Mouse (Mus musculus): ENCODE measurements at regions not wholly inside any gene's neighbourhood (a gene's known extent, or its start where the extent isn't known, plus 50 kb on each side); places are given as distances from the start of the nearest gene placed in this dataset.
"Not testable (repeated sequence)": the region's sequence is repeated elsewhere in the genome, so short reads cannot be mapped to it uniquely, and the experiment has no call there.

- Histone ChIP-seq H3K9ac (no peak overlapping the region), H3K4me1 (no peaks in the 10 kb centered on the region), H3K9me3 (replicated peaks) (no peaks in the 10 kb centered on the region), H3K4me2 (no peak overlapping the region), H3K36me3 (ENCODE audit: poor library complexity, severe bottlenecking) (no peaks in the 10 kb centered on the region), H3K27me3 (no peaks in the 10 kb centered on the region), H3K4me3 (no peak overlapping the region), H3K27ac (no peak overlapping the region)
- WGBS = 71% methylated on average over 2 of the region's 2 CpGs
- no peak for ATAC-seq
Observed at GRCm38 (mm10) chr10:10116442-10116841, 215.6 kb upstream of the Stxbp5 start.

GRCm38 (mm10) chr10:10113256-10113655 is 212.4 kb upstream of the Stxbp5 start:
- no peak overlapping the region for H3K4me3 ChIP-seq
- H3K27ac ChIP-seq = no peak overlapping the region
- H3K27me3 ChIP-seq = no peaks in the 10 kb centered on the region
- H3K9me3 ChIP-seq (replicated peaks) = no peaks in the 10 kb centered on the region
- no peak overlapping the region for H3K9ac ChIP-seq
- no peaks in the 10 kb centered on the region for H3K4me1 ChIP-seq
- no peak overlapping the region for H3K4me2 ChIP-seq
- no peaks in the 10 kb centered on the region for H3K36me3 ChIP-seq (ENCODE audit: poor library complexity, severe bottlenecking)
- no peak for ATAC-seq

GRCm38 (mm10) chr10:10111055-10111454 is 210.2 kb upstream of the Stxbp5 start:
- Histone ChIP-seq H3K9me3 (replicated peaks) (no peaks in the 10 kb centered on the region), H3K4me1 (no peaks in the 10 kb centered on the region), H3K27me3 (no peaks in the 10 kb centered on the region), H3K36me3 (ENCODE audit: poor library complexity, severe bottlenecking) (no peaks in the 10 kb centered on the region), H3K4me2 (no peak overlapping the region), H3K9ac (no peak overlapping the region), H3K4me3 (no peak overlapping the region), H3K27ac (no peak overlapping the region)
- WGBS = 90% methylated on average over 4 of the region's 4 CpGs
- ATAC-seq = no peak

- Histone ChIP-seq H3K4me3 (no peak overlapping the region), H3K27ac (no peak overlapping the region), H3K4me2 (no peak overlapping the region), H3K27me3 (no peaks in the 10 kb centered on the region), H3K9me3 (replicated peaks) (no peaks in the 10 kb centered on the region), H3K36me3 (ENCODE audit: poor library complexity, severe bottlenecking) (no peaks in the 10 kb centered on the region), H3K9ac (no peak overlapping the region), H3K4me1 (no peaks in the 10 kb centered on the region)
- WGBS = 90% methylated on average over 8 of the region's 8 CpGs
- ATAC-seq = no peak
Observed at GRCm38 (mm10) chr10:10109867-10110266, 209.0 kb upstream of the Stxbp5 start.

GRCm38 (mm10) chr10:10107123-10107525 is 206.2 kb upstream of the Stxbp5 start:
- H3K27ac ChIP-seq = no peak overlapping the region
- ATAC-seq = peak; percentile 84
- no peaks in the 10 kb centered on the region for H3K27me3 ChIP-seq
- no peaks in the 10 kb centered on the region for H3K4me1 ChIP-seq
- 59% methylated on average over 3 of the region's 3 CpGs for WGBS
- no peak overlapping the region for H3K9ac ChIP-seq
- no peak overlapping the region for H3K4me3 ChIP-seq
- no peak overlapping the region for H3K4me2 ChIP-seq
- no peaks in the 10 kb centered on the region for H3K36me3 ChIP-seq (ENCODE audit: poor library complexity, severe bottlenecking)
- no peaks in the 10 kb centered on the region for H3K9me3 ChIP-seq (replicated peaks)

GRCm38 (mm10) chr10:10106646-10107045 is 205.8 kb upstream of the Stxbp5 start:
- WGBS = 97% methylated on average over 1 of the region's 1 CpGs
- H3K4me2 ChIP-seq = no peak overlapping the region
- H3K4me1 ChIP-seq = no peaks in the 10 kb centered on the region
- ATAC-seq = 0 out of 2 replicates have a peak, but pooled peaks have one; percentile 4
- H3K9me3 ChIP-seq (replicated peaks) = no peaks in the 10 kb centered on the region
- no peak overlapping the region for H3K9ac ChIP-seq
- H3K4me3 ChIP-seq = no peak overlapping the region
- H3K27me3 ChIP-seq = no peaks in the 10 kb centered on the region
- no peak overlapping the region for H3K27ac ChIP-seq
- no peaks in the 10 kb centered on the region for H3K36me3 ChIP-seq (ENCODE audit: poor library complexity, severe bottlenecking)

- no peaks in the 10 kb centered on the region for H3K9me3 ChIP-seq (replicated peaks)
- no peak overlapping the region for H3K9ac ChIP-seq
- no peak for ATAC-seq
- H3K4me2 ChIP-seq = no peak overlapping the region
- H3K4me3 ChIP-seq = no peak overlapping the region
- H3K27ac ChIP-seq = no peak overlapping the region
- no peaks in the 10 kb centered on the region for H3K4me1 ChIP-seq
- H3K27me3 ChIP-seq = no peaks in the 10 kb centered on the region
- 89% methylated on average over 2 of the region's 2 CpGs for WGBS
- H3K36me3 ChIP-seq (ENCODE audit: poor library complexity, severe bottlenecking) = no peaks in the 10 kb centered on the region
Observed at GRCm38 (mm10) chr10:10101641-10102040, 200.8 kb upstream of the Stxbp5 start.

- H3K4me2 ChIP-seq = no peak overlapping the region
- ATAC-seq = no peak
- no peak overlapping the region for H3K27ac ChIP-seq
- 88% methylated on average over 1 of the region's 1 CpGs for WGBS
- H3K9ac ChIP-seq = no peak overlapping the region
- H3K9me3 ChIP-seq (replicated peaks) = no peaks in the 10 kb centered on the region
- H3K4me3 ChIP-seq = no peak overlapping the region
- no peaks in the 10 kb centered on the region for H3K4me1 ChIP-seq
- no peaks in the 10 kb centered on the region for H3K27me3 ChIP-seq
- H3K36me3 ChIP-seq (ENCODE audit: poor library complexity, severe bottlenecking) = no peaks in the 10 kb centered on the region
Observed at GRCm38 (mm10) chr10:10098521-10098920, 197.6 kb upstream of the Stxbp5 start.

GRCm38 (mm10) chr10:10094113-10094512 is 193.2 kb upstream of the Stxbp5 start:
- H3K4me1 ChIP-seq = no peaks in the 10 kb centered on the region
- H3K9me3 ChIP-seq (replicated peaks) = no peaks in the 10 kb centered on the region
- no peaks in the 10 kb centered on the region for H3K27me3 ChIP-seq
- WGBS = 90% methylated on average over 1 of the region's 1 CpGs
- no peak overlapping the region for H3K4me2 ChIP-seq
- H3K36me3 ChIP-seq (ENCODE audit: poor library complexity, severe bottlenecking) = no peaks in the 10 kb centered on the region
- no peak for ATAC-seq
- no peak overlapping the region for H3K4me3 ChIP-seq
- H3K27ac ChIP-seq = no peak overlapping the region
- H3K9ac ChIP-seq = no peak overlapping the region

- 89% methylated on average over 2 of the region's 2 CpGs for WGBS
- Histone ChIP-seq H3K4me3 (no peak overlapping the region), H3K27ac (no peak overlapping the region), H3K27me3 (no peaks in the 10 kb centered on the region), H3K9me3 (replicated peaks) (no peaks in the 10 kb centered on the region), H3K36me3 (ENCODE audit: poor library complexity, severe bottlenecking) (no peaks in the 10 kb centered on the region), H3K4me1 (no peaks in the 10 kb centered on the region), H3K9ac (no peak overlapping the region), H3K4me2 (no peak overlapping the region)
- no peak for ATAC-seq
Observed at GRCm38 (mm10) chr10:10093713-10094112, 192.8 kb upstream of the Stxbp5 start.

GRCm38 (mm10) chr10:10085934-10086333 is 185.1 kb upstream of the Stxbp5 start:
- no peak overlapping the region for H3K4me2 ChIP-seq
- no peak for ATAC-seq
- H3K27ac ChIP-seq = no peak overlapping the region
- H3K9ac ChIP-seq = no peak overlapping the region
- H3K27me3 ChIP-seq = no peaks in the 10 kb centered on the region
- no peaks in the 10 kb centered on the region for H3K9me3 ChIP-seq (replicated peaks)
- H3K36me3 ChIP-seq (ENCODE audit: poor library complexity, severe bottlenecking) = no peaks in the 10 kb centered on the region
- H3K4me3 ChIP-seq = no peak overlapping the region
- WGBS = 75% methylated on average over 4 of the region's 4 CpGs
- H3K4me1 ChIP-seq = no peaks in the 10 kb centered on the region

- no peak overlapping the region for H3K27ac ChIP-seq
- no peaks in the 10 kb centered on the region for H3K36me3 ChIP-seq (ENCODE audit: poor library complexity, severe bottlenecking)
- H3K9ac ChIP-seq = no peak overlapping the region
- H3K4me2 ChIP-seq = no peak overlapping the region
- H3K4me1 ChIP-seq = no peaks in the 10 kb centered on the region
- no peak overlapping the region for H3K4me3 ChIP-seq
- ATAC-seq = no peak
- no peaks in the 10 kb centered on the region for H3K9me3 ChIP-seq (replicated peaks)
- no peaks in the 10 kb centered on the region for H3K27me3 ChIP-seq
Observed at GRCm38 (mm10) chr10:10070146-10070545, 169.3 kb upstream of the Stxbp5 start.

GRCm38 (mm10) chr10:10069704-10070103 is 168.8 kb upstream of the Stxbp5 start:
- not testable (repeated sequence) for H3K9ac ChIP-seq

More at GRCm38 (mm10) chr10:10069704-10070103, 168.8 kb upstream of the Stxbp5 start:
- H3K4me3 ChIP-seq; H3K27ac ChIP-seq; H3K4me1 ChIP-seq; H3K4me2 ChIP-seq; H3K9me3 ChIP-seq (replicated peaks); H3K36me3 ChIP-seq (ENCODE audit: poor library complexity, severe bottlenecking); H3K27me3 ChIP-seq; ATAC-seq: not testable (repeated sequence)
